Comparison of ENCODE assay signal across 8 mouse cellular contexts in the genomic region with DNA sequence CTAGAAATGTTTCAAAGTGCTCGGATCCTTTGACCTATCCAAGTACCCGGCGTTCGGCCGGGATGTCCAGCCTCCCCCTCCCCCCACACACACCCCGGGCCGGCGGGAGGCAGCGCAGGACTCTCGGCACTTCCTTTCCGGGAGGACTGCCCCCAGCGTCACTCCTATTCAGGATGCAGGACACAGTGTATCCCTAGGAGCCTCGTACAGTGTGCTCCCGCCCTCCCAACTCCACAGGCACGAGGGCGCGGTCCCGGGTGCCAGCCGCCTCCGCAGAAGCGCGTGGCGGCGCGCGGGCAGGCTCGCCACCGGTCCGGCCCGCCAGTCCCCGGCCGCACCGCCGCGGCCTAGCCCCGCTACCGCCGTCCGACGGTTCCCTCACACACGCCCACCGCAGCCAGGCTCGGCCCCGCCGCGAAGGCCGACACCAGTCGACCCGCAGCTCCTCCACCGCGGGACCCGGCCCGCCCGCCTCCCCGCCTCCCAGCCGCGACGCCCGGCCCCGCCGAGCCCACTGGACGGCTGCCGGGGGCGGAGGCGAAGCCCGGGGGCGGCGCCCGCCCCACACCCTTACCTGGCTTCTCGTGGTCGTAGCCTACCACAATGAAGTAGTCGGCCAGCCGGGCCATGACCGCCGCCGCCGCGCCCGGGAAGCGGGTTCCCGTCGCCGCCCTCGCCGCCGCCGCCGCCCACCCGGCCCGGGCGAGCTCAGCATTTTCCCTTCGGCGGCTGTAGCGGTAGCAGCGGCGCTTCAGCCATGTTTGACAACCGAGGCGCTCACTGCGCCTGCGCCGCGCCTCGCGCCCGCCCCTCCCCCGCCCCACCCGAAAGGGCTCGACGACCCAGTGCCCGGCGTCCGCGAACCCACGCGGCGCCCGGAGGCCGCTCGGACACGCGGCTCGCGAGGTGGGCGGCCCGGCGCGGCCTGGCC. TPM values are rescaled to one million over a fixed set of nuclear protein-coding genes. Genes with fewer than 3 reads are reported as not detected.
DNase-seq lines count a peak whose midpoint lies in the region; ATAC-seq lines count a peak whose summit lies in the region.

A gene (minus strand): TSS at position 790 of the 931 bp plus-strand sequence.

- H3K27me3 ChIP-seq in hindbrain, embryonic 15.5 days, result peaks cover 7% of the 10 kb centered on the region; the same call in 1 of the 2 replicates

- under 1% methylated on average over 116 of the region's 127 CpGs for WGBS in hindbrain, embryonic 15.5 days

- peak within 1 kb of the TSS; percentile 94 for H3K4me3 ChIP-seq in hindbrain, embryonic 15.5 days

- peak; percentile 91 for ATAC-seq in hindbrain, embryonic 15.5 days (ENCODE audit: low FRiP score, low read depth)

- no peaks in the 10 kb centered on the region for H3K36me3 ChIP-seq in hindbrain, embryonic 15.5 days

- H3K4me1 ChIP-seq in hindbrain, embryonic 15.5 days (replicated peaks), result peaks cover 26% of the 10 kb centered on the region

- peak within 1 kb of the TSS; percentile 91 for H3K4me2 ChIP-seq in hindbrain, embryonic 15.5 days

- H3K9me3 ChIP-seq in hindbrain, embryonic 15.5 days, result no peaks in the 10 kb centered on the region

- DNase-seq in NIH3T3 (ENCODE audit: low read depth), result peak; percentile 94
- peak; percentile 88 to 89 for DNase-seq in cerebellum, postnatal 10 days
- peak; percentile 81 for DNase-seq in gastrocnemius, adult 18-20 months (ENCODE audit: low spot score)
- DNase-seq in left cerebral cortex, adult 18-20 months (ENCODE audit: low spot score in 2 of 2), result peak; percentile 57 to 76
- peak; percentile 86 to 92 for DNase-seq in lung, postnatal 4 days
- DNase-seq in right cerebral cortex, postnatal 10 days (ENCODE audit: low spot score in 2 of 2), result peak; percentile 79 to 85
- DNase-seq in yolk sac, embryonic 10.5 days (ENCODE audit: low spot score), result peak; percentile 92

- peak within 1 kb of the TSS; percentile 98 for H3K27ac ChIP-seq in hindbrain, embryonic 15.5 days (replicated peaks)

- peak within 1 kb of the TSS; percentile 93 for H3K9ac ChIP-seq in hindbrain, embryonic 15.5 days

RNA-seq across cellular contexts. Expression of the gene that starts here (rescaled TPM):
- total RNA-seq in gastrocnemius, adult 18-20 months (2021), result 1 to 10 TPM; 9.1 to 9.3 TPM
- 55.1 and 56.7 TPM in 2 replicates for polyA plus RNA-seq in hindbrain, embryonic 15.5 days (2015; fragmentation: Nextera tagmentation; extraction: Ambion mirVana)
- 10 to 100 TPM; 52.6 to 55.5 TPM for total RNA-seq in left cerebral cortex, adult 18-20 months (2021)

Comparison
In these comparisons a context has a peak if more than half of its experiments do, and no peak if none do; other contexts are left out.
1. Peak in every context shown above with its lines: DNase-seq, ATAC-seq, H3K4me3 ChIP-seq and H3K27ac ChIP-seq.
2. RNA of the gene that starts here (total RNA-seq): 52.6 to 55.5 TPM in left cerebral cortex, adult 18-20 months; 9.1 to 9.3 TPM in gastrocnemius, adult 18-20 months; every median in the first group is over 4 times any median in the second.